Mouse (Mus musculus) Patski (cell line): ENCODE measurements around the gene Iqschfp. TPM values are rescaled to one million over a fixed set of nuclear protein-coding genes. Genes with fewer than 3 reads are reported as not detected.
A peak's percentile ranks its signal among the peaks of the same experiment; 100 is the strongest.

Experiments
- ATAC-seq: fragments of 100-300 bp; one replicate; pipeline ENCODE4 v1.8.0; 2021
- CTCF ChIA-PET: fragments of 350-600 bp; sonication (Branson Sonifier 250); formaldehyde crosslinking; loops from one replicate; lab custom pipeline; 2022; ENCODE audit warnings: inconsistent platforms; lab: Charles Lee
- POLR2A ChIA-PET: fragments of 350-600 bp; sonication (Branson Sonifier 250); formaldehyde crosslinking; loops from one replicate; lab custom pipeline; 2022; ENCODE audit warnings: antibody characterized with exemption, inconsistent platforms; lab: Charles Lee
- DNase-seq: peaks from one replicate; pipeline ENCODE4 v3.0.0-alpha.2; 2011; ENCODE audit warnings: low read depth, low spot score
- H3K27me3 ChIP-seq: fragments of 371-371 bp; one replicate; pipeline ENCODE4 v1.5.1; 2021
- CTCF ChIP-seq: fragments of 100-300 bp; IDR thresholded peaks from one replicate; pipeline ENCODE4 v1.5.1; 2021
- in situ Hi-C: fragments of 300-500 bp; cut with MboI; formaldehyde crosslinking; loops from 3 replicates; pipeline ENCODE4 v1.11.1; 2018; ENCODE audit warnings: low pct_unique_long_range_greater_than_20kb, mixed read lengths
- polyA plus RNA-seq: library from polyadenylated mRNA; unstranded; gene quantifications from one replicate; pipeline ENCODE4 v1.2.3, GENCODE M21; 2021

Iqschfp gene
- polyA plus RNA-seq, 1 experiment from 2014 or later = not detected

- in situ Hi-C loops = no loop called here
- DNase-seq (no peak), ATAC-seq (no peak)
- H3K27me3 ChIP-seq = peaks cover 10% of the 10 kb centered on the region
- ChIA-PET POLR2A (no interaction called here), CTCF (interaction anchor here (1.4 kb wide), 2 partner anchors 9 to 16 kb away, joined by 4 to 5 read pairs; no protein-coding TSS in a partner anchor)
- TF ChIP-seq CTCF = no peak
These were observed 440.5 kb downstream of the Iqschfp start for GRCm38 (mm10) chr3:68332515-68332914.

DNA sequence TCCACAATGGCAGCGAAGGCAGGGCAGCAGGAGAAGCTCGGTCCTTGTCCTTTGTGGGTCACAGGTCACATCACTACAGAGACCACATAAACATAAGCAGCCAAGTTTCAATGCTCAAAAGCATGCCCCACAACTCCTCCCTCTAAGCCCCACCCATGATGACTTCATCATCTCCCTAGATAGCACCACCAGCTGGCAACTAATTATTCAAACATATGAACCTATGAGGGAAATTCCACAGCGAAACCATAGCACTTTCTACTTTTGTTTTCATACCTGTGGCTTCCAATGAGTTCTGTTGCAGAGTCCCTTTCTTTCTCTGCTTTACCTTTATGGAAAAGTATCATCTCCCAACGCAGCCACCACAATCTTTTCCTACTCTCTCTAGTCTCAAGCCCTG, 443.5 kb downstream of the Iqschfp start:
- ATAC-seq (no peak), DNase-seq (no peak)
- POLR2A ChIA-PET = interaction anchor here (1.2 kb wide), 1 partner anchor 74 kb away, joined by 3 read pairs; no protein-coding TSS in a partner anchor

GRCm38 (mm10) chr3:68350624-68351023, 458.6 kb downstream of the Iqschfp start:
- POLR2A ChIA-PET = no interaction called here
- H3K27me3 ChIP-seq = peaks cover 13% of the 10 kb centered on the region
- no peak for TF ChIP-seq CTCF
- in situ Hi-C loops = no loop called here
- ATAC-seq (no peak), DNase-seq (no peak)
- CTCF ChIA-PET = interaction anchor here (1.6 kb wide), 1 partner anchor 9 kb away, joined by 7 read pairs; no protein-coding TSS in a partner anchor

More for the DNA sequence above, 443.5 kb downstream of the Iqschfp start:
- TF ChIP-seq CTCF = no peak
- CTCF ChIA-PET = interaction anchor here (0.8 to 1.3 kb wide), 3 partner anchors 12 to 19 kb away, joined by 3 to 4 read pairs (median 3); no protein-coding TSS in a partner anchor
- in situ Hi-C loops = no loop called here
- H3K27me3 ChIP-seq = peaks cover 13% of the 10 kb centered on the region

- H3K27me3 ChIP-seq = peaks cover 9% of the 10 kb centered on the region
- in situ Hi-C loops = no loop called here
- CTCF ChIA-PET = interaction anchor here (1.6 kb wide), 1 partner anchor 10 kb away, joined by 7 read pairs; no protein-coding TSS in a partner anchor
- POLR2A ChIA-PET = no interaction called here
- no peak for TF ChIP-seq CTCF
- DNase-seq (no peak), ATAC-seq (no peak)
These were observed 459.4 kb downstream of the Iqschfp start for GRCm38 (mm10) chr3:68351461-68351860.

- in situ Hi-C loops = no loop called here
- DNase-seq (no peak), ATAC-seq (no peak)
- peak; percentile 38 for TF ChIP-seq CTCF
- H3K27me3 ChIP-seq = peaks cover 9% of the 10 kb centered on the region
- CTCF ChIA-PET = interaction anchor here (0.9 to 1.7 kb wide), 7 partner anchors 11 to 292 kb away, joined by 3 to 7 read pairs (median 3); no protein-coding TSS in a partner anchor
- POLR2A ChIA-PET = no interaction called here
These were observed 460.9 kb downstream of the Iqschfp start for GRCm38 (mm10) chr3:68352961-68353360.

DNA sequence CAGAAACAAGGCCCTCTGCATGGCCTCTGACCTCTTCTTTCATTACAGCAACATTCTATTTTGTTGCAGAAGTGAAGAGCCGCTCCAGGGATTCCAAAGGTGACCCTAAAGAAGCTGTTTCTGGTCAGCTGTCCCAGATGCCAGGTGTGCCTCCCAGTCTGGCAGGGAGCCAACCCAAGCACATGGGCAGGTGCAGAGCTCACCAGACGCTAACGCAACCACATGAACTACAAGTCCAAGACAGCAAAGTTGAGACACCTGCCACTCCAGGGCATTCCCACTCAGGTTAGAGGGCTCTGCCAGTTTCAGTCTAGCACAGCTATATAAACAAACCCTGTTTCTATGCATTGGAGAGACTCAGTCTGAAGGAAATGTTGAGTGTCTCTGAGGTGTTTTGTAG, 461.5 kb downstream of the Iqschfp start:
- ATAC-seq (no peak), DNase-seq (no peak)
- ChIA-PET CTCF (interaction anchor here (0.9 to 1.7 kb wide), 7 partner anchors 11 to 292 kb away, joined by 3 to 7 read pairs (median 3); no protein-coding TSS in a partner anchor), POLR2A (no interaction called here)
- TF ChIP-seq CTCF = no peak
- in situ Hi-C loops = no loop called here
- peaks cover 9% of the 10 kb centered on the region for H3K27me3 ChIP-seq

DNA sequence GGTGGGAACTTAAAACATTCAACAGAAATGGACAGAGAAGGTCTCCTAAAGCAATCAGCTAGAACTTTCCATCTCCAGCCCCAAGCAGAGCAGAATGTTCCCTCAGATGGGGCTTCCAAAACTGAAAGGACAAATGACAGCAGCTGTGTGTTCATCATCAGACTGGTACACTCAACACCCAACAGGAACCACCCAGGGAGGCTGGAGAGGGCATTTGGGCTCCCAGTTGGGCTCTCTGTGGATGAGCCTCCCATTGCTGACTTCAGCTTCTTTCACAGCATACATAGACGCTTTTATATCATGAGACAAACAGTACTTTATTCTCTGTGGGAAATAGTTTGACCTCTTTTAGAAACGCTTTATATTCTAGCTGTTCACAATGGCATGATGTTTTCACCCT, 464.5 kb downstream of the Iqschfp start:
- CTCF ChIA-PET = interaction anchor here (1.2 kb wide), 1 partner anchor 15 kb away, joined by 4 read pairs; no protein-coding TSS in a partner anchor
- in situ Hi-C loops = no loop called here

GRCm38 (mm10) chr3:68368029-68368428, 476.0 kb downstream of the Iqschfp start:
- DNase-seq (no peak), ATAC-seq (no peak)
- TF ChIP-seq CTCF = no peak
- H3K27me3 ChIP-seq = peaks cover 6% of the 10 kb centered on the region
- in situ Hi-C loops = no loop called here
- CTCF ChIA-PET = interaction anchor here (1.3 to 2.8 kb wide), 2 partner anchors 9 to 19 kb away, joined by 4 to 7 read pairs; no protein-coding TSS in a partner anchor
- POLR2A ChIA-PET = no interaction called here

More for the DNA sequence above, 464.5 kb downstream of the Iqschfp start:
- ATAC-seq = no peak
- peaks cover 6% of the 10 kb centered on the region for H3K27me3 ChIP-seq
- no peak for TF ChIP-seq CTCF
- no peak for DNase-seq
- POLR2A ChIA-PET = no interaction called here

- ATAC-seq = no peak
- ChIA-PET POLR2A (no interaction called here), CTCF (interaction anchor here (1.0 kb wide), 1 partner anchor 19 kb away, joined by 3 read pairs; no protein-coding TSS in a partner anchor)
- H3K27me3 ChIP-seq = peaks cover 33% of the 10 kb centered on the region
- no peak for DNase-seq
- in situ Hi-C loops = no loop called here
- no peak for TF ChIP-seq CTCF
These were observed 480.9 kb downstream of the Iqschfp start for GRCm38 (mm10) chr3:68372925-68373324.

DNA sequence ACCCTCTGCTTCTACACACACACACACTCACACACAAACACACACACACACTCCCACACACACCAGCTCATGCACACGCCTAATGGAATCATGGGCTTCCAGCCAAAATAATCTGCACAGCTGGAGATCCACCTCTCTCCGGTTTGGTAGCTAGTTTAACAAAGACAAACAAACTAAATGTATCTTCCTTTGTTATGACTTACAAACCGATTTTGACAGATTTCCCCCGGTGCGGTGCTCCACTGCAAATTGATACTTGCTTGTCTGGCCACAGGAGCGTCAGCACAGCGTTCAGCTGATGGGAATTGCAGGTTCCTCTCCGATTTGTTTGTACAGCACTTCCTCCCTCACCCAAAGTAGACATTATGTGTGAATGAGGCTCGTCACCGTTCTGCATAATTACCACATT, 483.1 kb downstream of the Iqschfp start:
- ATAC-seq (no peak), DNase-seq (no peak)
- no peak for TF ChIP-seq CTCF
- CTCF ChIA-PET = interaction anchor here (1.1 to 1.3 kb wide), 2 partner anchors 11 to 28 kb away, joined by 3 read pairs; no protein-coding TSS in a partner anchor
- peaks cover 30% of the 10 kb centered on the region for H3K27me3 ChIP-seq
- in situ Hi-C loops = no loop called here
- POLR2A ChIA-PET = no interaction called here
